Mouse (Mus musculus) limb, embryonic 13.5 days (tissue): ENCODE results near the gene Stradb. TPM values are rescaled to one million over a fixed set of nuclear protein-coding genes. Genes with fewer than 3 reads are reported as not detected.

Source experiments
- ATAC-seq: fragments of 200-750 bp; cut with Nextera tagmentation; 2 replicates; pipeline ENCODE4 v1.8.0; 2017; ENCODE audit warnings: low read depth, moderate number of reproducible peaks, moderate TSS enrichment; ENCODE audit not compliant: low FRiP score
- H3K27ac ChIP-seq: fragments of 300-500 bp; sonication (generic); 2 replicates; pipeline ENCODE4 v1.5.1; 2015; ENCODE audit warnings: inconsistent platforms, mild to moderate bottlenecking, moderate library complexity
- H3K27me3 ChIP-seq: fragments of 300-500 bp; sonication (generic); 2 replicates; pipeline ENCODE4 v1.6.1; 2015; ENCODE audit warnings: mild to moderate bottlenecking, inconsistent platforms
- H3K36me3 ChIP-seq: fragments of 300-500 bp; sonication (generic); 2 replicates; pipeline ENCODE4 v1.6.1; 2015; ENCODE audit warnings: inconsistent platforms, mild to moderate bottlenecking, moderate library complexity
- H3K4me1 ChIP-seq: fragments of 300-500 bp; sonication (generic); 2 replicates; pipeline ENCODE4 v1.6.1; 2015; ENCODE audit warnings: inconsistent platforms
- H3K4me2 ChIP-seq: fragments of 300-500 bp; sonication (generic); replicated peaks from 2 replicates; pipeline ENCODE4 v1.6.1; 2015; ENCODE audit warnings: inconsistent platforms, mild to moderate bottlenecking, moderate library complexity
- H3K4me3 ChIP-seq: fragments of 300-500 bp; sonication (generic); 2 replicates; pipeline ENCODE4 v1.5.1; 2015; ENCODE audit warnings: moderate library complexity, mild to moderate bottlenecking, inconsistent platforms
- H3K9ac ChIP-seq: fragments of 300-500 bp; sonication (generic); 2 replicates; pipeline ENCODE4 v1.6.1; 2015; ENCODE audit warnings: mild to moderate bottlenecking, inconsistent platforms
- H3K9me3 ChIP-seq: fragments of 300-500 bp; sonication (generic); 2 replicates; pipeline ENCODE4 v1.6.1; 2016; ENCODE audit warnings: inconsistent platforms
- WGBS: fragments of 180-500 bp; shearing (Covaris S2); methylation state at CpG from one replicate; pipeline ENCODE4 v1.1.7; 2015; 5-methylcytosine and 5-hydroxymethylcytosine counted together
- polyA plus RNA-seq: library from polyadenylated mRNA; unstranded; fragments of >200 nt; fragmentation: Nextera tagmentation; extraction: Ambion mirVana; gene quantifications from 2 replicates; pipeline ENCODE4 v1.2.1, GENCODE M21; 2015

Gene Stradb
- 27.3 and 29.0 TPM in 2 replicates for polyA plus RNA-seq

- no peaks in the 10 kb centered on the region for H3K36me3 ChIP-seq
- H3K4me3 ChIP-seq, result peak within 1 kb of the TSS; percentile 87
- peaks cover 25% of the 10 kb centered on the region for H3K4me1 ChIP-seq
- peak within 1 kb of the TSS; percentile 85 for H3K4me2 ChIP-seq
- no peaks in the 10 kb centered on the region for H3K9me3 ChIP-seq
- H3K27ac ChIP-seq, result peak within 1 kb of the TSS; percentile 55; the same call in 1 of the 2 replicates
- peak; percentile 95 for ATAC-seq
- no peaks in the 10 kb centered on the region for H3K27me3 ChIP-seq
- H3K9ac ChIP-seq, result peak within 1 kb of the TSS; percentile 91
- WGBS, result under 1% methylated on average over 69 of the region's 69 CpGs
Measured at GRCm38 (mm10) chr1:58973366-58974221, at the start of gene Stradb, which contains the start of gene Trak2. Stradb (plus strand) TSS chr1:58973522. Trak2 (minus strand) TSS chr1:58973430.

- Histone ChIP-seq H3K4me2 (no peak overlapping the region), H3K4me3 (no peak overlapping the region), H3K9me3 (no peaks in the 10 kb centered on the region)
Measured at GRCm38 (mm10) chr1:58926664-58927063, 46.7 kb upstream of the Stradb start.

GRCm38 (mm10) chr1:58936746-58937605 is 36.3 kb upstream of the Stradb start:
- Histone ChIP-seq H3K27ac (no peak overlapping the region), H3K9ac (no peak overlapping the region), H3K36me3 (peaks cover 12% of the 10 kb centered on the region), H3K4me2 (no peak overlapping the region), H3K9me3 (no peaks in the 10 kb centered on the region), H3K4me3 (no peak overlapping the region), H3K27me3 (no peaks in the 10 kb centered on the region), H3K4me1 (no peaks in the 10 kb centered on the region)
- 89% methylated on average over 10 of the region's 10 CpGs for WGBS
- no peak for ATAC-seq

More at GRCm38 (mm10) chr1:58926664-58927063, 46.7 kb upstream of the Stradb start:
- peaks cover 28% of the 10 kb centered on the region for H3K36me3 ChIP-seq
- no peak for ATAC-seq
- H3K27me3 ChIP-seq, result no peaks in the 10 kb centered on the region
- no peak overlapping the region for H3K9ac ChIP-seq
- WGBS, result 90% methylated on average over 5 of the region's 5 CpGs
- no peaks in the 10 kb centered on the region for H3K4me1 ChIP-seq
- H3K27ac ChIP-seq, result no peak overlapping the region

GRCm38 (mm10) chr1:58937606-58938099 is 35.7 kb upstream of the Stradb start:
- 93% methylated on average over 9 of the region's 9 CpGs for WGBS
- Histone ChIP-seq H3K36me3 (peaks cover 12% of the 10 kb centered on the region), H3K9me3 (no peaks in the 10 kb centered on the region), H3K27ac (no peak overlapping the region), H3K9ac (no peak overlapping the region), H3K4me1 (no peaks in the 10 kb centered on the region), H3K4me3 (no peak overlapping the region), H3K27me3 (no peaks in the 10 kb centered on the region), H3K4me2 (no peak overlapping the region)
- no peak for ATAC-seq

DNA sequence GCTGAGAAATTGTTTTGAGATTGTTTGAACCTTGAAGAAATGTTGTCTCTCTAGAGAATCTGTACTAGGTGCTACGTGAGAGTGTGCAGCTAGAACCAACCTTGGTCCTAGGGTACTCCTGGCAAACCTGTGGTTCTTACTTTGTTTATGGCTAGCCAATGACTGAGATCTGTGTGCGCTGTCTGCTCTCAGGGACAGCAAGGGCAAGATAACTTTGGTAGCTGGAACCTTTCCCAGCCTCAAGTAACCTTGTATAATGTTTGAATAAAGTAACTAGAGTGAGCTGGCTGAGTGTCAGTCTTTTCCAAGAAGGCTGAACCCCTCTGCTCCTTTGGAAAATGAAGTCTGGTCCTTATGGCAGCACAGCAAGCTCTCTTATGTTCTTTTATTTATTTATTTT is 27.8 kb upstream of the Stradb start:
- Histone ChIP-seq H3K4me1 (peaks cover 4% of the 10 kb centered on the region), H3K9ac (no peak overlapping the region)
- 95% methylated on average over 2 of the region's 2 CpGs for whole genome bisulfite sequencing

DNA sequence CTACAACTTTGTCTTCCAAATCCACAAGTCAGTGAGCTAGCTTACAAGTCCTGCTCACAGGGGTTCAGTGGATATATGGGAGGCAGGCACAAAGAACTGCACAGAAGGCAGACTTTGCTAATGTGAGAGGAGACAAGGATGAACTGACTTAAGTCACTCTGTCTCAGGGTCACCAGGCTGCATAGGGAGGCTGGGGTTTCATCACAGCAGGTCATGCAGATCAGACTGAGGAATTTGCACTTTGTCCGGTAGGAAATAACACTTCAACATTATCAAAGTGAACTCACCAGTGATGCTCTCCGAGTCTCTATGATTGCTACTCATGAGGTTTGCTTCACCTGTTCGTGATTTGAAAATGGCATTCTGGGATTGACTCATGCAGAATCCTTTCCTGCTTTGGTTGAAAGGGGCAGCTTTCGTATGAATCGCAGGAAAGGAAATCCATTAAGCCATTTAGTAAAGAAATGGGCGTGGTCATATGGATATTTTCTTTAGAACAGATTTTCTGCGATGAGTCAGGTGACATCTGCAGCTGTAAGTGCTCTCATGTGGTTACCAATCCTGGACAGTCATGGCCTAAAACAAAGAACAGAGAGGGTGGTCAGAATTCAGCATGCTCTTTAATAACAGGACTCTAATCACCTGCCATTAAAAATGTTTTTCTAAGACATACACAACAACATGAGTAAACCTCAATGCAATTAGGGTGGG is 27.2 kb upstream of the Stradb start:
- H3K4me2 ChIP-seq, result no peak overlapping the region
- no peaks in the 10 kb centered on the region for H3K9me3 ChIP-seq
- H3K36me3 ChIP-seq, result peaks cover 16% of the 10 kb centered on the region
- no peaks in the 10 kb centered on the region for H3K27me3 ChIP-seq
- no peak overlapping the region for H3K4me3 ChIP-seq
- H3K9ac ChIP-seq, result no peak overlapping the region
- no peak for ATAC-seq
- WGBS, result 89% methylated on average over 7 of the region's 7 CpGs
- H3K27ac ChIP-seq, result no peak overlapping the region
- H3K4me1 ChIP-seq, result peaks cover 10% of the 10 kb centered on the region

More for the DNA sequence above, 27.8 kb upstream of the Stradb start:
- no peak overlapping the region for H3K4me3 ChIP-seq
- no peaks in the 10 kb centered on the region for H3K9me3 ChIP-seq
- H3K36me3 ChIP-seq, result peaks cover 17% of the 10 kb centered on the region
- no peak overlapping the region for H3K27ac ChIP-seq
- H3K4me2 ChIP-seq, result no peak overlapping the region
- H3K27me3 ChIP-seq, result no peaks in the 10 kb centered on the region
- no peak for ATAC-seq

DNA sequence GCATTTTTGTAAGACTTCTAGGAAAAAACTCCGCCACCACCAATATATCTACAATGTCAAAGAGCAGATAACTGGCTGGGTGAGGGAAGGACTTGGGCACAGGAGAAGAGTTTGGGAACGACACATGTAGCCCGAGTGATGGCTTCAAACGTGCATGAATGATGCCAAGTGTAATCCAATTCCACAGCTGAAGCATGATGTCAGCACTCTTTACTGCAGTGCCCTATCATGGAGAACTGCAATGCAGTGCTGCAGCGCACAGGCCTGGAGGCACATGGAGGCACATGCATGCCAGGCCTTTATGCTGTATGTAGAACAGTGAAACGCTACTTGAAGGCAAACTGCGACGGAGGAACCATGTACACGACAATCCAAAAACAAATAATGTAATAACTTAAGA is 26.6 kb upstream of the Stradb start:
- WGBS, result 87% methylated on average over 9 of the region's 9 CpGs
- peaks cover 16% of the 10 kb centered on the region for H3K4me1 ChIP-seq
- H3K9me3 ChIP-seq, result no peaks in the 10 kb centered on the region
- ATAC-seq, result no peak
- no peak overlapping the region for H3K9ac ChIP-seq
- H3K4me2 ChIP-seq, result no peak overlapping the region
- no peaks in the 10 kb centered on the region for H3K27me3 ChIP-seq
- H3K4me3 ChIP-seq, result no peak overlapping the region
- H3K27ac ChIP-seq, result no peak overlapping the region
- peaks cover 16% of the 10 kb centered on the region for H3K36me3 ChIP-seq

DNA sequence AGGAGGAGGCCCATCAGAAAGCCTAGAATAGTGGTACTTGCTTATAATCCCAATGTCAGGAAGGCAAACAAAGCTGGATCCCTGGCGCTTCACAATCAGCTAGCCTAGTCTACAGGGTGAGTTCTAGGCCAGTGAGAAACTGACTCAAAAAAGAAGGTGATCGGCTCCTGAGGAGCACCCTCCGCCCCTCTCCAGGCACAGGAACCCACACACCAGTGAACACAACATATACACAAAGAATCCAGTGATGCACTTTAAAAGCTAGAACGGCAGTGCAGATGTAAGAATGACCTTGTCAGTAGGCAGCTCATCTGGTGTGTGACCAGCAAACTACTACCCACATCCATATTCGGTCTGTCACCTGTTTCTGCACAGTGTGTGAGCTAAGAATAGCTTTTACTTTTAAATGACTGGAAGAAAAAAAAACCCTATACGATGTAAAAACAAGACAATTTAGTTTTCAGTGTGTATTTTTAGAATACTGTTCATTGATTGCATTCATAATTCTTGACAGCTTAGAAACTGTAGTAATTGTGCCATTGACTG is 23.7 kb upstream of the Stradb start:
- H3K4me1 ChIP-seq, result peaks cover 36% of the 10 kb centered on the region
- H3K27ac ChIP-seq, result no peak overlapping the region
- WGBS, result 90% methylated on average over 6 of the region's 6 CpGs
- no peak overlapping the region for H3K9ac ChIP-seq
- H3K36me3 ChIP-seq, result peaks cover 15% of the 10 kb centered on the region
- H3K4me3 ChIP-seq, result no peak overlapping the region
- no peaks in the 10 kb centered on the region for H3K27me3 ChIP-seq
- H3K9me3 ChIP-seq, result no peaks in the 10 kb centered on the region
- no peak overlapping the region for H3K4me2 ChIP-seq
- no peak for ATAC-seq

DNA sequence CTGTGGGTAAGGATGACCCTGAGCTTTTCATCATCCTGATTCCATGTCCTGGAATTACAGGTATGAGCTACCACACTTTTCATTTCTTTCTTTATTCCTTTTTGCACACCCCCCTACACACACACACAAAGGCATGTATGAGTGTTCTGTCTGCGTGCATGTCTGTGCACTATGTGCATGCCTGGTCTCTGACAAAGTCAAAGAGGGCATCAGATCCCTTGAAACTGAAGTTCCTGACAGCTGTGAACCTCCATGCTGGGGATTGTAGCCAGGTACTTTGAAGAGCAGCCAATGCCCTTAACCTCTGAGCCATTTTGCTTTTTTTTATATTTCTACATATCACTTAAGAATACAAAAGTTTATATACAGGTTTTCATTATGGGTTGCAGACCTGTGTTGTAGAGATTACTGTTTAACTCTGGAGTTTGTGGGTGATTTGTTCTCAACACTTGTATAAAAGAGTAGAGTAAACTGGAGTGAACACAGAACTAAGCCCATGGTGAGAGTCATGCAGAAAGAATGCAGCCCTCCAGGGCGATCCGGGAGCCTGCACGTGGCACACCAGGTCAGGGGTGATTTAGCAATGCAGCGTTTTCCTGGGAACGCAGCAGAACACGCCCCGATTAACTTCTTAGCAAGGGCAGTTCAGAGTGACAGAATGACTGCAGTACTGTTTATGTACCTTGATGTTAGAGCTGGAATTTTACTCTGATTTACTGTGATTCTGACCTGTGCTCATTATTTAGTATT is 22.2 kb upstream of the Stradb start:
- Histone ChIP-seq H3K4me2 (no peak overlapping the region), H3K9ac (no peak overlapping the region), H3K9me3 (no peaks in the 10 kb centered on the region), H3K27me3 (no peaks in the 10 kb centered on the region), H3K4me1 (peaks cover 36% of the 10 kb centered on the region), H3K36me3 (peaks cover 1% of the 10 kb centered on the region), H3K4me3 (no peak overlapping the region), H3K27ac (no peak overlapping the region)
- peak; percentile 44; the same call in 1 of the 2 replicates for ATAC-seq
- 15% methylated on average over 8 of the region's 8 CpGs for WGBS

DNA sequence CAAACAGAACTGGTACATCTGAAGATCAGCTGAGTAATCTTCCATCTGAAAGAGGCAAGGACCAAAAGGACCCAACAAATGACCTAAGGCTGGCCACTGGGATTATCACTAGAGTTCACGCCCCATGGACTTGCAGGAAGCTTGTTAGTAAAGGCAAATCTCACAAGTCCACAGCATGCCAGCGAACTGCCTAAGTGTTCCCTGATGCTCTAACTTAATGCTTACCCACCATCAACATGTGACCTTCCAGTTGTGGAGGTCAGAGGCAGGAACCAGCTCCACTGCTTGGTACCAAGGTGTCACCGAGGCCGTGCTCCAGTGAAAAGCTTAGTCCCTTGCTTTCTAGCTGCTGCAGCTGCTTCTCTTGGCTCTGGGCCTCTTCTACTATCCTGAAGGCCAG is 21.5 kb upstream of the Stradb start:
- no peak for ATAC-seq
- Histone ChIP-seq H3K9me3 (no peaks in the 10 kb centered on the region), H3K4me1 (peaks cover 39% of the 10 kb centered on the region), H3K4me2 (no peak overlapping the region), H3K27ac (no peak overlapping the region), H3K4me3 (no peak overlapping the region), H3K27me3 (no peaks in the 10 kb centered on the region), H3K9ac (no peak overlapping the region; the same call in 1 of the 2 replicates), H3K36me3 (no peaks in the 10 kb centered on the region)
- WGBS, result 52% methylated on average over 4 of the region's 4 CpGs

GRCm38 (mm10) chr1:58952526-58952925 is 20.8 kb upstream of the Stradb start:
- peak; percentile 51; the same call in 1 of the 2 replicates for ATAC-seq
- Histone ChIP-seq H3K4me1 (peaks cover 44% of the 10 kb centered on the region), H3K9me3 (no peaks in the 10 kb centered on the region), H3K27me3 (no peaks in the 10 kb centered on the region), H3K27ac (no peak overlapping the region), H3K36me3 (no peaks in the 10 kb centered on the region), H3K9ac (no peak overlapping the region; the same call in 1 of the 2 replicates), H3K4me3 (no peak overlapping the region), H3K4me2 (no peak overlapping the region)
- 74% methylated on average over 5 of the region's 5 CpGs for WGBS
